Mouse (Mus musculus) intestine, postnatal 0 days (tissue): Measurements from ENCODE around the gene Paqr6. TPM values are rescaled to one million over a fixed set of nuclear protein-coding genes. Genes with fewer than 3 reads are reported as not detected.
A peak's percentile ranks its signal among the peaks of the same experiment; 100 is the strongest.

ENCODE experiments used
- ATAC-seq: fragments of 200-750 bp; cut with Nextera tagmentation; 2 replicates; pipeline ENCODE4 v1.8.0; 2017; ENCODE audit warnings: mild to moderate bottlenecking, moderate TSS enrichment, moderate library complexity
- H3K27ac ChIP-seq: fragments of 300-500 bp; sonication (generic); 2 replicates; pipeline ENCODE4 v1.5.1; 2014; ENCODE audit warnings: mild to moderate bottlenecking, low read depth, low read length, moderate library complexity
- H3K27me3 ChIP-seq: fragments of 300-500 bp; sonication (generic); replicated peaks from 2 replicates; pipeline ENCODE4 v1.6.1; 2014; ENCODE audit warnings: low read length, mixed read lengths; ENCODE audit not compliant: control insufficient read depth, insufficient read depth
- H3K36me3 ChIP-seq: fragments of 300-500 bp; sonication (generic); 2 replicates; pipeline ENCODE4 v1.6.1; 2014; ENCODE audit warnings: mild to moderate bottlenecking, moderate library complexity; ENCODE audit not compliant: control insufficient read depth, insufficient read depth
- H3K4me1 ChIP-seq: fragments of 300-500 bp; sonication (generic); replicated peaks from 2 replicates; pipeline ENCODE4 v1.6.1; 2014; ENCODE audit warnings: antibody characterized with exemption, low read length, mixed read lengths; ENCODE audit not compliant: control insufficient read depth, insufficient read depth
- H3K4me2 ChIP-seq: fragments of 300-500 bp; sonication (generic); replicated peaks from 2 replicates; pipeline ENCODE4 v1.6.1; 2014; ENCODE audit warnings: low read depth, mild to moderate bottlenecking, moderate library complexity
- H3K4me3 ChIP-seq: fragments of 300-500 bp; sonication (generic); 2 replicates; pipeline ENCODE4 v1.5.1; 2014; ENCODE audit warnings: low read depth, low read length
- H3K9ac ChIP-seq: fragments of 300-500 bp; sonication (generic); 2 replicates; pipeline ENCODE4 v1.6.1; 2014; ENCODE audit warnings: mild to moderate bottlenecking, low read depth, low read length
- H3K9me3 ChIP-seq: fragments of 300-500 bp; sonication (generic); 2 replicates; pipeline ENCODE4 v1.6.1; 2016; ENCODE audit warnings: mixed run types; ENCODE audit not compliant: control insufficient read depth
- CTCF ChIP-seq: sonication (generic); IDR thresholded peaks from 2 replicates; pipeline ENCODE4 v1.5.1; 2016; ENCODE audit warnings: low read depth, mild to moderate bottlenecking, control low read depth, antibody characterized with exemption, moderate library complexity
- WGBS: fragments of 180-500 bp; shearing (Covaris S2); extraction: QIAGEN DNeasy Blood & Tissue Kit; methylation state at CpG from one replicate; pipeline ENCODE4 v1.1.7; 2014; 5-methylcytosine and 5-hydroxymethylcytosine counted together
- polyA plus RNA-seq: library from polyadenylated mRNA; unstranded; fragments of >200 nt; fragmentation: Nextera tagmentation; extraction: Ambion mirVana; gene quantifications from 2 replicates; pipeline ENCODE4 v1.2.1, GENCODE M21; 2015

The Paqr6 gene
- polyA plus RNA-seq = 2.3 and 3.3 TPM in 2 replicates

DNA sequence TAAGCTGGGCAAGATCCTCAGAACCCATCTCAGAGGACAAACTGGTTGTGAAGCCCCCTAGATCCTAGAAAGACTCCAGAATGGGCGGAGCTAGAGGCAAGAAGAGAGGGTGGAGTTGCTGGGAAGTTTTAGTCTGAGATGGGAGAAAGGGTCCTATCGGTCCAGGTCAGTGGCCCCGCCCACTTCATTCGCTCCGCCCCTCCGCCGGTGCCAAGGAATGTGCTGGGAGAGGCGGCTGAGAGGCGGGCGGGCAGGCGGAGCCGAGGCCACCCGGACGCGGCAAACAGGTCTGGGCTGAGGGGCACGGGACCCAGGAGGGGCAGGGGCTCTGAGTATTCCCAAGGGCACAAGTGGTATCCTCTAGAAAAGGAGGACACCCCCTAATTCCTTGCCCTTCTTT lies at the start of gene Paqr6:
Gene Paqr6 (plus strand): TSS at position 248 of the 400 bp plus-strand sequence.
- Histone ChIP-seq H3K4me3 (0 out of 2 replicates have a peak within 1 kb of the TSS, but pooled peaks have one; percentile 13), H3K36me3 (peaks cover 33% of the 10 kb centered on the region), H3K27ac (no peak within 1 kb of the TSS), H3K9me3 (no peaks in the 10 kb centered on the region), H3K4me1 (no peaks in the 10 kb centered on the region), H3K4me2 (peak within 1 kb of the TSS; percentile 45), H3K9ac (no peak within 1 kb of the TSS), H3K27me3 (peaks cover 21% of the 10 kb centered on the region)
- no peak for ATAC-seq
- no peak for TF ChIP-seq CTCF
- 6% methylated on average over 16 of the region's 16 CpGs for WGBS

GRCm38 (mm10) chr3:88324951-88325405 lies 39.4 kb upstream of the Paqr6 start, which contains the start of gene Glmp:
Gene Glmp, plus strand, starts transcription at chr3:88325023.
- Histone ChIP-seq H3K4me3 (peak within 1 kb of the TSS; percentile 71), H3K4me1 (no peaks in the 10 kb centered on the region), H3K4me2 (peak within 1 kb of the TSS; percentile 85), H3K27me3 (no peaks in the 10 kb centered on the region), H3K27ac (peak within 1 kb of the TSS; percentile 60; the same call in 1 of the 2 replicates), H3K9ac (peak within 1 kb of the TSS; percentile 85), H3K9me3 (no peaks in the 10 kb centered on the region), H3K36me3 (peaks cover 53% of the 10 kb centered on the region)
- peak; percentile 61 for ATAC-seq
- 0% methylated on average over 10 of the region's 10 CpGs for WGBS
- no peak for TF ChIP-seq CTCF

GRCm38 (mm10) chr3:88328956-88329355 lies 35.4 kb upstream of the Paqr6 start:
- 50% methylated on average over 5 of the region's 5 CpGs for WGBS
- TF ChIP-seq CTCF = no peak

GRCm38 (mm10) chr3:88331282-88331681 lies 33.1 kb upstream of the Paqr6 start:
- H3K27me3 ChIP-seq = no peaks in the 10 kb centered on the region
- no peak overlapping the region for H3K27ac ChIP-seq
- H3K4me1 ChIP-seq = no peaks in the 10 kb centered on the region
- peaks cover 26% of the 10 kb centered on the region for H3K36me3 ChIP-seq
- peak; percentile 75 for TF ChIP-seq CTCF
- WGBS = 38% methylated on average over 2 of the region's 2 CpGs
- H3K9ac ChIP-seq = no peak overlapping the region
- H3K4me2 ChIP-seq = no peak overlapping the region
- H3K9me3 ChIP-seq = no peaks in the 10 kb centered on the region
- no peak overlapping the region for H3K4me3 ChIP-seq
- ATAC-seq = no peak

More at GRCm38 (mm10) chr3:88328956-88329355, 35.4 kb upstream of the Paqr6 start:
- no peak overlapping the region for H3K4me3 ChIP-seq
- no peaks in the 10 kb centered on the region for H3K9me3 ChIP-seq
- H3K36me3 ChIP-seq = peaks cover 26% of the 10 kb centered on the region
- no peak overlapping the region for H3K27ac ChIP-seq
- no peaks in the 10 kb centered on the region for H3K27me3 ChIP-seq
- no peaks in the 10 kb centered on the region for H3K4me1 ChIP-seq
- ATAC-seq = no peak
- H3K9ac ChIP-seq = no peak overlapping the region
- H3K4me2 ChIP-seq = no peak overlapping the region

- TF ChIP-seq CTCF = no peak
- H3K9ac ChIP-seq = peak overlapping the region; percentile 24; the same call in 1 of the 2 replicates
Measured at GRCm38 (mm10) chr3:88334029-88334658, 30.2 kb upstream of the Paqr6 start.

DNA sequence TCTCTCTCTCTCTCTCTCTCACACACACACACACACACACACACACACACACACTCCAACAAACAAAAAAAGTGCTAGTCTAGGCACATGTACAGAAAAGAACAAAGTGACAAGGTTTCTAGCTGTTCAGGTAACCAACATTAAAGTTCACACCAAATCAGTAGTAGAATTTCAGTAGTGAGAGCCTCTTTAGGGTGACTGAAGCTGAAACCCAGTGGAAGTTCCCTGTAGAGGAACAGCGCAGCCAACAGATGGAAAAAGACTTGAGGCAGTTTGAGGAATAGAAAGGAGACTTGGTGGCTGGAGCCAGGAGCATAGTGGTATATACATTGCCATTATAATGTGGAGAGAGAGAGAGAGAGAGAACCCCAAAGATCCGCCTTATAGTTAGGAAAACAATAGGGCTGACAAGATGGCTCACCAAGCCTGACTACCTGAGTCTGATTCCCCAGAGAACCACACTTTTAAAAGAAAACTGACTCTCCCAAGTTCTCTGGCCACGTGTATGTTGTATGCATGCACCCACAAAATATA lies 29.4 kb upstream of the Paqr6 start:
- H3K9ac ChIP-seq = peak overlapping the region; percentile 84
- H3K4me1 ChIP-seq = no peaks in the 10 kb centered on the region
- no peak for TF ChIP-seq CTCF
- no peak for ATAC-seq
- H3K9me3 ChIP-seq = no peaks in the 10 kb centered on the region
- WGBS = 26% methylated on average over 3 of the region's 3 CpGs
- H3K27me3 ChIP-seq = no peaks in the 10 kb centered on the region
- peak overlapping the region; percentile 71 for H3K4me2 ChIP-seq
- peak overlapping the region; percentile 88 for H3K27ac ChIP-seq
- H3K4me3 ChIP-seq = peak overlapping the region; percentile 86
- H3K36me3 ChIP-seq = no peaks in the 10 kb centered on the region; the same call in 1 of the 2 replicates

More at GRCm38 (mm10) chr3:88334029-88334658, 30.2 kb upstream of the Paqr6 start:
- Histone ChIP-seq H3K27me3 (no peaks in the 10 kb centered on the region), H3K36me3 (peaks cover 7% of the 10 kb centered on the region), H3K4me1 (no peaks in the 10 kb centered on the region), H3K9me3 (no peaks in the 10 kb centered on the region), H3K27ac (peak overlapping the region; percentile 84), H3K4me3 (peak overlapping the region; percentile 86), H3K4me2 (peak overlapping the region; percentile 71)
- peak; percentile 68 for ATAC-seq
- WGBS = 24% methylated on average over 12 of the region's 12 CpGs
